Mouse (Mus musculus): ENCODE measurements around the gene Fgb. TPM values are rescaled to one million over a fixed set of nuclear protein-coding genes. Genes with fewer than 3 reads are reported as not detected.
A peak's percentile ranks its signal among the peaks of the same experiment; 100 is the strongest.

The Fgb gene
- polyA plus RNA-seq, 1 experiment from 2014 or later, result 7.5 TPM

GRCm38 (mm10) chr3:82998772-82999463, 50.7 kb downstream of the Fgb start:
- H3K27me3 ChIP-seq (replicated peaks; ENCODE audit: control insufficient read depth, insufficient read depth, low read length), result no peaks in the 10 kb centered on the region
- H3K4me1 ChIP-seq (replicated peaks; ENCODE audit: control insufficient read depth, insufficient read depth, low read length), result no peaks in the 10 kb centered on the region
- no peak overlapping the region for H3K27ac ChIP-seq (ENCODE audit: low read depth, low read length)
- H3K9me3 ChIP-seq (ENCODE audit: control insufficient read depth), result no peaks in the 10 kb centered on the region
- H3K4me3 ChIP-seq (ENCODE audit: low read depth, low read length), result no peak overlapping the region
- ATAC-seq, result peak; percentile 51; the same call in 1 of the 2 replicates
- WGBS, result 30% methylated on average over 8 of the region's 8 CpGs
- H3K36me3 ChIP-seq (ENCODE audit: control insufficient read depth, insufficient read depth), result no peaks in the 10 kb centered on the region
- no peak overlapping the region for H3K4me2 ChIP-seq (replicated peaks; ENCODE audit: low read depth)
- peak; percentile 81 for TF ChIP-seq CTCF (IDR thresholded peaks at IDR 0.05; ENCODE audit: low read depth)
- H3K9ac ChIP-seq (ENCODE audit: low read depth, low read length), result no peak overlapping the region

- H3K4me3 ChIP-seq (ENCODE audit: low read depth, low read length), result no peak overlapping the region
- H3K27ac ChIP-seq (ENCODE audit: low read depth, low read length), result no peak overlapping the region
- ATAC-seq, result no peak
- H3K36me3 ChIP-seq (ENCODE audit: control insufficient read depth, insufficient read depth), result no peaks in the 10 kb centered on the region
- H3K9me3 ChIP-seq (ENCODE audit: control insufficient read depth), result no peaks in the 10 kb centered on the region
- H3K4me1 ChIP-seq (replicated peaks; ENCODE audit: control insufficient read depth, insufficient read depth, low read length), result no peaks in the 10 kb centered on the region
- H3K9ac ChIP-seq (ENCODE audit: low read depth, low read length), result no peak overlapping the region
- no peak overlapping the region for H3K4me2 ChIP-seq (replicated peaks; ENCODE audit: low read depth)
- TF ChIP-seq CTCF (IDR thresholded peaks at IDR 0.05; ENCODE audit: low read depth), result no peak
- 75% methylated on average over 3 of the region's 3 CpGs for WGBS
- H3K27me3 ChIP-seq (replicated peaks; ENCODE audit: control insufficient read depth, insufficient read depth, low read length), result no peaks in the 10 kb centered on the region
These were observed 53.0 kb downstream of the Fgb start for GRCm38 (mm10) chr3:82996656-82997055.

GRCm38 (mm10) chr3:82995368-82995767, 54.3 kb downstream of the Fgb start:
- H3K36me3 ChIP-seq (ENCODE audit: control insufficient read depth, insufficient read depth), result no peaks in the 10 kb centered on the region
- ATAC-seq, result peak; percentile 77
- WGBS, result 4% methylated on average over 24 of the region's 24 CpGs
- H3K4me2 ChIP-seq (replicated peaks; ENCODE audit: low read depth), result peak overlapping the region; percentile 56
- no peaks in the 10 kb centered on the region for H3K27me3 ChIP-seq (replicated peaks; ENCODE audit: control insufficient read depth, insufficient read depth, low read length)
- H3K9ac ChIP-seq (ENCODE audit: low read depth, low read length), result no peak overlapping the region
- H3K27ac ChIP-seq (ENCODE audit: low read depth, low read length), result no peak overlapping the region
- H3K9me3 ChIP-seq (ENCODE audit: control insufficient read depth), result no peaks in the 10 kb centered on the region
- TF ChIP-seq CTCF (IDR thresholded peaks at IDR 0.05; ENCODE audit: low read depth), result peak; percentile 91
- 0 out of 2 replicates have a peak overlapping the region, but pooled peaks have one; percentile 5 for H3K4me3 ChIP-seq (ENCODE audit: low read depth, low read length)
- H3K4me1 ChIP-seq (replicated peaks; ENCODE audit: control insufficient read depth, insufficient read depth, low read length), result no peaks in the 10 kb centered on the region

- Histone ChIP-seq H3K36me3 (ENCODE audit: control insufficient read depth, insufficient read depth) (no peaks in the 10 kb centered on the region), H3K9me3 (ENCODE audit: control insufficient read depth) (no peaks in the 10 kb centered on the region)
- WGBS, result 82% methylated on average over 6 of the region's 6 CpGs
These were observed 56.7 kb downstream of the Fgb start for GRCm38 (mm10) chr3:82992956-82993355.

GRCm38 (mm10) chr3:82991963-82992362, 57.7 kb downstream of the Fgb start:
- Histone ChIP-seq H3K36me3 (ENCODE audit: control insufficient read depth, insufficient read depth) (no peaks in the 10 kb centered on the region), H3K4me1 (replicated peaks; ENCODE audit: control insufficient read depth, insufficient read depth, low read length) (no peaks in the 10 kb centered on the region), H3K9ac (ENCODE audit: low read depth, low read length) (no peak overlapping the region), H3K27me3 (replicated peaks; ENCODE audit: control insufficient read depth, insufficient read depth, low read length) (no peaks in the 10 kb centered on the region), H3K4me3 (ENCODE audit: low read depth, low read length) (no peak overlapping the region), H3K9me3 (ENCODE audit: control insufficient read depth) (no peaks in the 10 kb centered on the region), H3K4me2 (replicated peaks; ENCODE audit: low read depth) (no peak overlapping the region), H3K27ac (ENCODE audit: low read depth, low read length) (no peak overlapping the region)
- TF ChIP-seq CTCF (IDR thresholded peaks at IDR 0.05; ENCODE audit: low read depth), result no peak
- no peak for ATAC-seq
- 70% methylated on average over 12 of the region's 12 CpGs for WGBS

More at GRCm38 (mm10) chr3:82992956-82993355, 56.7 kb downstream of the Fgb start:
- H3K4me1 ChIP-seq (replicated peaks; ENCODE audit: control insufficient read depth, insufficient read depth, low read length), result no peaks in the 10 kb centered on the region
- no peak overlapping the region for H3K9ac ChIP-seq (ENCODE audit: low read depth, low read length)
- ATAC-seq, result no peak
- TF ChIP-seq CTCF (IDR thresholded peaks at IDR 0.05; ENCODE audit: low read depth), result no peak
- H3K4me3 ChIP-seq (ENCODE audit: low read depth, low read length), result no peak overlapping the region
- no peak overlapping the region for H3K27ac ChIP-seq (ENCODE audit: low read depth, low read length)
- H3K27me3 ChIP-seq (replicated peaks; ENCODE audit: control insufficient read depth, insufficient read depth, low read length), result no peaks in the 10 kb centered on the region
- no peak overlapping the region for H3K4me2 ChIP-seq (replicated peaks; ENCODE audit: low read depth)

Other genes starting within 250 kb of the Fgb start
- gene Rbm46, start 173.4 kb downstream of the Fgb start, polyA plus RNA-seq (2015; fragmentation: Nextera tagmentation; extraction: Ambion mirVana), result 3.3 and 3.5 TPM in 2 replicates
- gene Lrat, start 145.9 kb downstream of the Fgb start, polyA plus RNA-seq (2015; fragmentation: Nextera tagmentation; extraction: Ambion mirVana), result 29.5 and 30.4 TPM in 2 replicates
- gene Fgg, start 42.1 kb downstream of the Fgb start, polyA plus RNA-seq (2015; fragmentation: Nextera tagmentation; extraction: Ambion mirVana), result 1.2 and 1.8 TPM in 2 replicates
- 18.3 and 22.8 TPM in 2 replicates for gene Fga, start 23.8 kb downstream of the Fgb start, polyA plus RNA-seq (2015; fragmentation: Nextera tagmentation; extraction: Ambion mirVana)
- 36.3 and 38.0 TPM in 2 replicates for gene Plrg1, start 5.7 kb upstream of the Fgb start, polyA plus RNA-seq (2015; fragmentation: Nextera tagmentation; extraction: Ambion mirVana)
- gene Dchs2, start 78.1 kb upstream of the Fgb start, polyA plus RNA-seq (2015; fragmentation: Nextera tagmentation; extraction: Ambion mirVana), result 0.07 and 0.08 TPM in 2 replicates